Mouse (Mus musculus) lung, postnatal 36 days (tissue): ENCODE measurements at regions not wholly inside any gene's neighbourhood (a gene's known extent, or its start where the extent isn't known, plus 50 kb on each side); places are given as distances from the start of the nearest gene placed in this dataset.

ENCODE experiments used
- DNase-seq: peaks from one replicate; pipeline ENCODE4 v3.0.0; 2022; ENCODE audit warnings: mixed read lengths

- DNase-seq, result no peak
These were observed 292.2 kb upstream of the Large1 start for GRCm38 (mm10) chr8:73645582-73645981.

GRCm38 (mm10) chr8:73626798-73627197 is 273.5 kb upstream of the Large1 start:
- no peak for DNase-seq

DNA sequence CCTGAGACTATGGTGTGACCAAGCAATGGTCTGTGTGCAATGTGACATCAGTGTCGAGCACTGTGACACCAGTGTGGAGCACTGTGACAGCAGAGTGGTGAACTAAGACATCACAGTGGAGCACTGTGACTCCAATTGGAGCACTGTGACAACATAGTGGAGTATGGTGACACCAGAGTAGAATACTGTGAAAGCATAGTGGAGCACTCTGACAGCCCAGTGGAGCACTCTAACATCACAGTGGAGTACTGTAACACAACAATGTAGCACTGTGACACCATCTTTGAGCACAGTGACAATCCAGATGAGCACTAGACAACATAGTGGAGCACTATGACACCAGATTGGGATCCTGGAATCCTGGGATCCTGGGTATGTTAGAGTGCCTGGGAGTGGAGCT is 265.6 kb upstream of the Large1 start:
- peak; percentile 0 for DNase-seq

DNA sequence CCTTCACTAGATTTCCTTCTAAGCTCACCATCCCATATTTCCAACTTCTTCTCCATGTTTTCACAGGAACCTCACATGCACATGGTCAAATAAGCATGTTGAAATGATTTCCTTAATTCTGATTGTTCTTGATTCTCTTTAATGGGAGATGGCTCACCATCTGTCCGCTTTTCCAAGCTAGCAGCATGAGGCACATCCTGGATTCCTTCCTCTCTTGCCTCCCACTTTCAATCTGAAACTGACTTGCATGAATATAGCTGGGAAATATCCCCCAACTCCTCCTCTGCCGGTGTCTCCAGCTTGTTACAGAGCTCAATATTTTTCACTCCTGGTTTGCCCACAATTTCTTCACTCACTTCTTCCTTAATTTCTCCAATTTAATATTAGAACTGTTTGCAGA is 261.3 kb upstream of the Large1 start:
- DNase-seq, result no peak

- no peak for DNase-seq
These were observed 260.8 kb upstream of the Large1 start for GRCm38 (mm10) chr8:73614106-73614505.

DNA sequence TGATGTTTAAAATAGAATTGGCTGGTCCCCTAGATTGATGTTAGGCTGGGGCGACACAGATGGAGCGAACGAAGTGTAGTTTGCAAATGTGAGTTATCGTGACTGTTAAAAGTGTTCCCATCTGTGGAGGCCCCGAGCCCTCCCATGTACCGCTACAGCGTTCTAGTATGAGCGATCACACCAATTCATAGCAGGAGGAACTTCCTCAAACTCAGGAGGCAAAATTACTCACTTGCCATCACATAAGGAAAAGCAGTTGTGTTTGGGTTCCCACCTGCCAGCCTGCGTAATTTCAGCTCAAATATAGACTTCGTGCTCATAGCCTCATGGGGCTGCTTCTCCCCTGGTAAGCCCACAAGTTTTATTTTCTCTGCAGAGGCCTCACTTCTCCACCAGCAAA is 258.2 kb upstream of the Large1 start:
- no peak for DNase-seq

GRCm38 (mm10) chr8:73570599-73570998 is 217.3 kb upstream of the Large1 start:
- no peak for DNase-seq

DNA sequence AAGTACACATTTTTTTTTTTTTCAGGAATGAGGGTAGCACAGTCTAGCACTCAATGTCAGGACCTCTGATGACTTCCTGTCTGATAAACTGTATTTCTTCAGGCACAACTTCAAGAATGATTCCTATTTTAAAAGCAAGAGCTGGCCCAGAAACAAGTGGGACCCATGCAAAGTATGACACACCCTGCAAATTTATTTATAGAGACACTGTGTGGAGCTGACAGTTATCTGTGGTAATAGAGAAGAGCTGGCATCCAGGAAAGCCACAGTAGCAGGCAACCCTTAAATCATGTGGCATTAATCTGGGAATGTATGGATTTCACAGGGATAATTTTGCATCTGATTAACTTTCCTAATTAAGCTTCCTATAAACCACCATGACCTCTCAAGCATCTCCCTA is 216.6 kb upstream of the Large1 start:
- DNase-seq, result no peak
